Mouse (Mus musculus): ENCODE results near the gene Aicda. TPM values are rescaled to one million over a fixed set of nuclear protein-coding genes. Genes with fewer than 3 reads are reported as not detected.

The Aicda gene
- total RNA-seq, 2 experiments from 2014 or later = not detected

- intact Hi-C loops (cut with DNase I) = no loop called here
- DNase-seq = no peak
Measured at GRCm38 (mm10) chr6:122598014-122598413, 44.4 kb downstream of the Aicda start.

- no peak for DNase-seq
- intact Hi-C loops (cut with DNase I) = no loop called here
Measured at GRCm38 (mm10) chr6:122598436-122598835, 44.8 kb downstream of the Aicda start.

GRCm38 (mm10) chr6:122599054-122599737 lies 45.6 kb downstream of the Aicda start:
- DNase-seq = no peak
- intact Hi-C loops (cut with DNase I) = no loop called here

DNA sequence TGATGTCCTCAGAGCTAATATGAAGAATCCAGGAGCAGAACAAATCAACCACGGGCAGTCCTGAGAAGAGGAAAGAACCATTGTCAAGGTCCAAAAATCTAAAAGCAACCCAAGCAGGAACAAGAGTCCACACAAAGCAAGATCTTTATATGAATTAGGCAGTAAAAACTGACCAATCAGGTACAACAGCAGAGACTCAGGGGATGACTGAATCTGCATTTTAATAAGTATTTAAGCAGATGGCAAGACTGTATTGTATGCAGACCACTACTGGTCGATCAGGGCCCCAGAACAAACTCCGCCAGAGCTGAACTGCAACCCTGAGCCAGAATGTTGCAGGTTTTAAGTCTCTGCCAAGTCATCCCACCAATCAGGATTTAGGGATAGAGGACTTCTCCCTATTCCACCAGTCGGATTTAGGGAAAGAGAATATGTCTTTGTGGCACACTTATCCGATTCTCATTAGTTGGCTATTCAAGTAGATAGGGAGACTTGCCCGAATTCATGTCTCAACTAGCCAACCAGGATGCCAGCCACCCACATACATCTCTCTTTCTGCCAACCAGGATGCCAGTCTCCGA lies 46.6 kb downstream of the Aicda start:
- DNase-seq = no peak
- intact Hi-C loops (cut with DNase I) = no loop called here

GRCm38 (mm10) chr6:122601031-122601430 lies 47.4 kb downstream of the Aicda start:
- intact Hi-C loops (cut with DNase I) = no loop called here
- DNase-seq = no peak

- no peak for DNase-seq
- intact Hi-C loops (cut with DNase I) = no loop called here
Measured at GRCm38 (mm10) chr6:122601615-122602014, 48.0 kb downstream of the Aicda start.

GRCm38 (mm10) chr6:122602242-122602991 lies 48.8 kb downstream of the Aicda start, which contains the start of gene Apobec1:
Gene Apobec1 (minus strand): TSS chr6:122602444.
- intact Hi-C loops (cut with DNase I) = no loop called here

DNA sequence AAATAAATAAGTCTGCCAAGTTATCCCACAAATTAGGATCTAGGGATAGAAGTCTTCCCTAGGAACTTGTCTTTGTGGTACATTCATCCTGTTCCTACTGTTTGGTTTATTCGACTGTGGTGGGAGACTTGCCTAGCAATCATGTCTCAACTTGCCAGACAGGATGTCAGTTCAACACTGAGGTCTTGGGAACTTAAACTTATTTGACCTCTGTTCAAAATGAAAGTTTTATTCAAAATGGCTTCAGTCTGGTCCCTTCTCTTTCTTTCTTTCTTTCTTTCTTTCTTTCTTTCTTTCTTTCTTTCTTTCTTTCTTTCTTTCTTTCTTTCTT lies 49.4 kb downstream of the Aicda start:
- DNase-seq = no peak

More at GRCm38 (mm10) chr6:122602242-122602991, 48.8 kb downstream of the Aicda start, which contains the start of gene Apobec1:
- DNase-seq = peak; percentile 76 to 77

GRCm38 (mm10) chr6:122604260-122604659 lies 50.7 kb downstream of the Aicda start:
- DNase-seq = no peak
- intact Hi-C loops (cut with DNase I) = no loop called here

More for the DNA sequence above, 49.4 kb downstream of the Aicda start:
- intact Hi-C loops (cut with DNase I) = no loop called here

GRCm38 (mm10) chr6:122605483-122605882 lies 51.9 kb downstream of the Aicda start:
- intact Hi-C loops (cut with DNase I) = no loop called here
- no peak for DNase-seq

- intact Hi-C loops (cut with DNase I) = no loop called here
- DNase-seq = no peak
Measured at GRCm38 (mm10) chr6:122606661-122607060, 53.1 kb downstream of the Aicda start.

DNA sequence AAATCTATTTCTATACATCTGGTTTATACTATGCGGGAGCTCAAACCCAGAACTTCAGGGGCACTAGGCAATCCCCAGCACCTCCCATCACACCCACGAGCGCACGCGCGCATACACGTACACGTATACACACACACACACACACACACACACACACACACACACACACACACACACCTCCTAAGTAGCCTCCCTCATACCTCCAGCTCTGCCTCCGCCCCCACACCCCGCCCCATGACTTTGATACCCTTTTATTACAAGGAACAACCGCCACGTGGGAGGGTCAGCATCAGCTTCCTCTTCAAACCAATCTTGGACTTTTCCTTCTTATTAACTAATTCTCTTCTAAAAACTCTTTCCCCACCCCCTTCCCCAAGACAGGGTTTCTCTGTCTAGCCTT lies 54.1 kb downstream of the Aicda start:
- intact Hi-C loops (cut with DNase I) = no loop called here
- no peak for DNase-seq

GRCm38 (mm10) chr6:122608434-122609376 lies 55.1 kb downstream of the Aicda start:
- intact Hi-C loops (cut with DNase I) = no loop called here
- no peak for DNase-seq

DNA sequence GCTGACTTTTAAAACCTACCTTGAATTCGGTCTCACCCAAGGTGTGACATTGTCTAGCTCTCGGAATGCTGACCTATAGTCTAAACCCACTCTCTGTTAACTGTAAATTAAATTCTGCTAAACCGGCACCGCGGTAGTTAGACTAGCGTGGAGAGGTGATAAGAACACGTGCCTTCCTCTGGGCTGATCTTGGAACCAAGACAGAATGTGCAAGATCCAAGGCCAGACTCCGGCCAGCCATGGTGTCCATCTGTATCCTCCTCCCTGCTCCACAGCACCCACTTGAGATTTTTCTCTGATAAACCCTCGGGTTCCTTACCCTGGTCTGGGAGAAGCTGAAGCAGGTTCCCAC lies 55.8 kb downstream of the Aicda start:
- DNase-seq = no peak
- intact Hi-C loops (cut with DNase I) = no loop called here

DNA sequence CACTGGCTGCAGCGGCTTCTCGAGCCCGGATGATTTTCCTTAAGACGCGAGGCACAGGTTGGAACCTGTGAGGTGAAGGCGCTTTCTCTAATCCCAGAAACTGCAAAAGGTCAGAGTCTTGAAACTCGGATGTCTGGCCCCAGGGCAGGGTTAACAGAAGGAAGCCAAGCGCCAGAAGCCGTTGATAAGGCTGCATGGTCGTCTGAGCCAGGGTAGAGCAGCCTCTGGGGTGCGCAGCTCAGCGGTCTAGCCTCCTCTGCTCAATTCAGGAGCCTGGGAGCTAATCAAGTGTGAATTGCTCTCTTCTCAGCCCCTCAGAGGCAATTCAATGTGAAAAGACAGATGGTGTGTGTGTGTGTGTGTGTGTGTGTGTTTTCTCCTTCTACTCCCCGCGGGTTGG lies 56.2 kb downstream of the Aicda start, which contains the start of gene Gdf3:
Gene Gdf3, minus strand, starts transcription at position 317 of the 400 bp plus-strand sequence.
- intact Hi-C loops (cut with DNase I) = no loop called here

DNA sequence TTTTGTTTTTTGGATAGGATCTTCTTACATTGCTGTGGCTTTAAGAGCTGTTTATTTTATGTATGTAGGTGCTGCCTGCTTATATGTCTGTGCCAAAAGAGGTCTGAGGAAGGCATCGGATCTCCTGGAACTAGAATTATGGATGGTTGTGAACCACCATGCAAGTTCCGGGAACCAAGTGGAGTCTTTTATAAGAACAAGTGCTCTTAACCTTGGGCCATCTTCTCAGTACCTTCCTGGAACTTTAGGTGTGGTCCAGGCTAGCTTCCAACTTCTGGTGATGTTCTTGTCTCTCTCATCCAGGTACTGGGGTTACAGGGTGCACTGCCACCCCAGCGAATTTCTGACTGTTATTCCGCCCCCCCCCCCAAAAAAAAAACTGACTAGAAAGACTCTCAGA lies 58.8 kb downstream of the Aicda start:
- no peak for DNase-seq
- intact Hi-C loops (cut with DNase I) = no loop called here

More for the DNA sequence above, 56.2 kb downstream of the Aicda start, which contains the start of gene Gdf3:
- DNase-seq = no peak

Measured in heart, postnatal 14 days (tissue).